Mouse (Mus musculus): ENCODE data around the gene Trabd. TPM values are rescaled to one million over a fixed set of nuclear protein-coding genes. Genes with fewer than 3 reads are reported as not detected.
A peak's percentile ranks its signal among the peaks of the same experiment; 100 is the strongest.

Gene Trabd
- polyA plus RNA-seq, 1 experiment from 2014 or later: 49.3 TPM

DNA sequence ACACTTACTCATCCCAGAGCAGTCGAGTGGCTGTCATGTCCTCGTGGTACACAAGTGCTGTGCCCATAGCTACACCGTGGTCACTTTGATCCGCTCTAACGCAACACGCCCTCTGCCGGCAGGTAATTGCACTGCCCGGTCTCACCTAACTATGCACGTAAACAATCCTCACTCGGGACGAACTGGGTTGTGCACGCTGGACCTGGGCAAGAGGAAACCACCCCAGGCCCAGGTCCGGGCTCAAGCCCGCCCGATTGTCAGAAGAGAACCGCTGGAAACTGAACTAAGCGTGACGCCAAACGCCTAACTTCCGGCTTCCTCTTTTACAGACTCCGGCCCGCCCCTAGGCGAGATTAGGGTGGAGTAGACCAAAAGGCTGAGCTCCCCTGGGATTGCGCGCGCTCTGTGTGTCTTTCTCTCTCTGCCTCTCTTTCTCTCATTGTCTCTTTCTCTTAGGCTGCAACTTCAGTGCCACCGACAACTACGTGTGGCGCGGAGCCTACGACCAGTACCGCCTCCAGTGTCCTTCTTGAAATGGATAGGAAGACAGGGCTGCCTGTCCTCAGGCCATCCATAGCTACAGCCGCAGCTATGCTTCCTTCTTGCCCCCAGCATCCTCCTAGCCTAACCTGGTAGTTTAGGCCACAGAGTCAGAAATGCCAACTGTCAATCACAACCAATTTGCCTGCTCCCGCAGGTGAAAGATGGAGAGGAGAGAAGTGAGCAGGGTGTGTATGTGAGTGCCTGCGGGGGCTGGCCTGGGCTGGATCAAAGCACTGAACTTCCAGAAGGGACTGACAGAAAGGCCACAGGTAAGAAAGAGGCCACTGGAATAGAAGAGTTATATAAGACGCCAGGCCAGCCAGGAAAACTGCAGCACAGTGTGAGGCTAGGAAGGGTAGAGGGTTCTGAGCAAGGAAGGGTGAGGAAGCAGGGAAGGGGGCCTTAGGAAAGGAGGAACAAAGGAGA is 53.7 kb downstream of the Trabd start, which contains the start of gene Hdac10:
TSS of gene Hdac10 (minus strand) at position 319 of the 969 bp plus-strand sequence.
- H3K36me3 ChIP-seq (ENCODE audit: control insufficient read depth, insufficient read depth, low read length): no peaks in the 10 kb centered on the region
- peak within 1 kb of the TSS; percentile 62 for H3K4me3 ChIP-seq (ENCODE audit: low read length)
- H3K27me3 ChIP-seq (ENCODE audit: control insufficient read depth, insufficient read depth, low read length): no peaks in the 10 kb centered on the region
- peak within 1 kb of the TSS; percentile 77; the same call in 1 of the 2 replicates for H3K27ac ChIP-seq (ENCODE audit: low read depth, low read length)
- peak within 1 kb of the TSS; percentile 65 for H3K9ac ChIP-seq (ENCODE audit: low read depth, low read length)
- H3K9me3 ChIP-seq (ENCODE audit: control insufficient read depth, low read length): no peaks in the 10 kb centered on the region
- peak within 1 kb of the TSS; percentile 72 for H3K4me2 ChIP-seq (replicated peaks; ENCODE audit: low read depth, low read length)
- WGBS: 2% methylated on average over 36 of the region's 36 CpGs
- peaks cover 11% of the 10 kb centered on the region; the same call in 1 of the 2 replicates for H3K4me1 ChIP-seq (ENCODE audit: control insufficient read depth, insufficient read depth, low read length)
- peak; percentile 85 for ATAC-seq (ENCODE audit: low FRiP score, low TSS enrichment)

DNA sequence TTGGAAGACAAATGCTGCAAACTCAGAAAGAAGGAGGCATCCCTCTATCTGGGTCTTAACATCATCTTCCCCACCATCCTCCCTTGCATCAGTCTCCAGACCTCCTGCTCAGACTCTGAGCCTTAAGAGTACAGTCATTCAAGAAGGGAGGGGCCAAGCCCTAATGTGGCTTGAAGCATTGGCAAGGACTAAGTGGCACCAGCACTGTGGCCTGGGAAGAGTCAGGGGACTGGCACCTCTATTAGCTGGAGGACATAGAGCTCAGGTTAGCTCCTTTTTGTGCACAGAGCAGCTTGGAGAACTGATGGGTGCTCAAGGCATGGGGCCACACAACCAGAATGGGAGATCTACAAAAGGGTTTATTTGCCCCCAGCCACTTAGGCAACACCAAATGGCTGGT is 55.3 kb downstream of the Trabd start:
- Histone ChIP-seq H3K4me3 (ENCODE audit: low read length) (no peak overlapping the region), H3K36me3 (ENCODE audit: control insufficient read depth, insufficient read depth, low read length) (no peaks in the 10 kb centered on the region), H3K27me3 (ENCODE audit: control insufficient read depth, insufficient read depth, low read length) (no peaks in the 10 kb centered on the region), H3K27ac (ENCODE audit: low read depth, low read length) (no peak overlapping the region), H3K9ac (ENCODE audit: low read depth, low read length) (no peak overlapping the region), H3K9me3 (ENCODE audit: control insufficient read depth, low read length) (no peaks in the 10 kb centered on the region), H3K4me1 (ENCODE audit: control insufficient read depth, insufficient read depth, low read length) (peaks cover 8% of the 10 kb centered on the region; the same call in 1 of the 2 replicates), H3K4me2 (replicated peaks; ENCODE audit: low read depth, low read length) (no peak overlapping the region)
- ATAC-seq (ENCODE audit: low FRiP score, low TSS enrichment): no peak

DNA sequence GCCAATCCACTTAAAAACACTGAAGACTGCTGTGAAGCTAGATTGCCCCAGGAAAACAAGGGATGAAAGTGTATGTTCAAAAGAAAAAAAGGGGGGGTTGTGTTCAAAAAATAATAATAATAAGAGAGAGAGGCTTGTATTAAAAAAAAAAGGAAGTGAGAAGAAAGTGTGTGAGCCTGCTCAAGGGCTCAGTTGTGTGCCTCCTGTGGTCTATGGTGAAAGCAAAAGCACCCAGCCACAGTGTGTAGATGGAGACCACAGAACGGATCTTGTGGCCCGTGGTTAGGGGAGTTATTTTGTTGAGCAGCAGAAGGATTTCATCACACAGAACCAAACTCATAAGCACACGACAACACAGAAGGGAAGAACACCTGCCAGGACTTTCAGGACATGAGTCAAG is 56.4 kb downstream of the Trabd start:
- H3K4me2 ChIP-seq (replicated peaks; ENCODE audit: low read depth, low read length): no peak overlapping the region
- H3K27ac ChIP-seq (ENCODE audit: low read depth, low read length): no peak overlapping the region
- H3K9me3 ChIP-seq (ENCODE audit: control insufficient read depth, low read length): no peaks in the 10 kb centered on the region
- 90% methylated on average over 3 of the region's 3 CpGs for WGBS
- no peaks in the 10 kb centered on the region for H3K36me3 ChIP-seq (ENCODE audit: control insufficient read depth, insufficient read depth, low read length)
- ATAC-seq (ENCODE audit: low FRiP score, low TSS enrichment): no peak
- H3K4me1 ChIP-seq (ENCODE audit: control insufficient read depth, insufficient read depth, low read length): peaks cover 8% of the 10 kb centered on the region; the same call in 1 of the 2 replicates
- no peak overlapping the region for H3K9ac ChIP-seq (ENCODE audit: low read depth, low read length)
- H3K27me3 ChIP-seq (ENCODE audit: control insufficient read depth, insufficient read depth, low read length): no peaks in the 10 kb centered on the region
- no peak overlapping the region for H3K4me3 ChIP-seq (ENCODE audit: low read length)

Other genes with a start within 250 kb of the Trabd start
- 37.4 and 46.2 TPM in 2 replicates for gene Pim3, start 212.9 kb upstream of the Trabd start, polyA plus RNA-seq (2014; fragmentation: Nextera tagmentation; extraction: Ambion mirVana)
- not detected in 2 replicates for gene Ttll8, start 120.7 kb upstream of the Trabd start, polyA plus RNA-seq (2014; fragmentation: Nextera tagmentation; extraction: Ambion mirVana)
- gene Mlc1, start 96.1 kb upstream of the Trabd start, polyA plus RNA-seq (2014; fragmentation: Nextera tagmentation; extraction: Ambion mirVana): not detected in 2 replicates
- gene Mov10l1, start 92.2 kb upstream of the Trabd start, polyA plus RNA-seq (2014; fragmentation: Nextera tagmentation; extraction: Ambion mirVana): not detected in 2 replicates
- gene Panx2, start 15.4 kb upstream of the Trabd start, polyA plus RNA-seq (2014; fragmentation: Nextera tagmentation; extraction: Ambion mirVana): 0.06 and 0.77 TPM in 2 replicates
- 18.8 and 21.4 TPM in 2 replicates for gene Selenoo, start 14.0 kb downstream of the Trabd start, polyA plus RNA-seq (2014; fragmentation: Nextera tagmentation; extraction: Ambion mirVana)
- gene Tubgcp6, start 48.0 kb downstream of the Trabd start, polyA plus RNA-seq (2014; fragmentation: Nextera tagmentation; extraction: Ambion mirVana): 10.9 and 21.0 TPM in 2 replicates
- 9.2 and 12.9 TPM in 2 replicates for gene Hdac10, start 53.6 kb downstream of the Trabd start, polyA plus RNA-seq (2014; fragmentation: Nextera tagmentation; extraction: Ambion mirVana)
- gene Mapk12, start 65.6 kb downstream of the Trabd start, polyA plus RNA-seq (2014; fragmentation: Nextera tagmentation; extraction: Ambion mirVana): 20.8 and 23.4 TPM in 2 replicates
- gene Mapk11, start 74.5 kb downstream of the Trabd start, polyA plus RNA-seq (2014; fragmentation: Nextera tagmentation; extraction: Ambion mirVana): 8.4 and 14.8 TPM in 2 replicates
- gene Plxnb2, start 105.7 kb downstream of the Trabd start, polyA plus RNA-seq (2014; fragmentation: Nextera tagmentation; extraction: Ambion mirVana): 124 and 165 TPM in 2 replicates
- gene Dennd6b, start 121.4 kb downstream of the Trabd start, polyA plus RNA-seq (2014; fragmentation: Nextera tagmentation; extraction: Ambion mirVana): 15.8 and 16.6 TPM in 2 replicates
- gene Ppp6r2, start 136.4 kb downstream of the Trabd start, polyA plus RNA-seq (2014; fragmentation: Nextera tagmentation; extraction: Ambion mirVana): 23.6 and 29.8 TPM in 2 replicates
- 55.6 and 62.0 TPM in 2 replicates for gene Sbf1, start 240.2 kb downstream of the Trabd start, polyA plus RNA-seq (2014; fragmentation: Nextera tagmentation; extraction: Ambion mirVana)
- 0.43 and 0.44 TPM in 2 replicates for gene Adm2, start 247.6 kb downstream of the Trabd start, polyA plus RNA-seq (2014; fragmentation: Nextera tagmentation; extraction: Ambion mirVana)